Mouse (Mus musculus) G1E (cell line): ENCODE results near the gene Coil. TPM values are rescaled to one million over a fixed set of nuclear protein-coding genes. Genes with fewer than 3 reads are reported as not detected.
"Not testable (repeated sequence)": the region's sequence is repeated elsewhere in the genome, so short reads cannot be mapped to it uniquely, and the experiment has no call there.

ENCODE experiments used
- ATAC-seq: 2 replicates; pipeline ENCODE4 v1.8.0; 2016; ENCODE audit warnings: mild to moderate bottlenecking; ENCODE audit not compliant: insufficient number of reproducible peaks, poor library complexity, low FRiP score, severe bottlenecking; ENCODE audit errors: extremely low read depth
- DNase-seq: peaks from one replicate; pipeline ENCODE4 v3.0.0; 2012; ENCODE audit warnings: low spot score
- H3K27me3 ChIP-seq: 2 replicates; pipeline ENCODE4 v1.6.1; 2012; ENCODE audit warnings: mild to moderate bottlenecking, low read length, inconsistent platforms; ENCODE audit not compliant: insufficient read depth
- H3K36me3 ChIP-seq: replicated peaks from 2 replicates; pipeline ENCODE3; 2012; ENCODE audit warnings: mild to moderate bottlenecking, inconsistent platforms
- H3K4me1 ChIP-seq: 2 replicates; pipeline ENCODE4 v1.6.1; 2012; ENCODE audit warnings: low read depth, low read length, inconsistent platforms, mixed read lengths; ENCODE audit not compliant: insufficient read depth
- H3K4me3 ChIP-seq: 2 replicates; pipeline ENCODE4 v1.5.1; 2012; ENCODE audit warnings: low read depth, mild to moderate bottlenecking, inconsistent platforms, low read length, moderate library complexity, mixed read lengths
- H3K9me3 ChIP-seq: replicated peaks from 2 replicates; pipeline ENCODE4 v1.6.1; 2012; ENCODE audit warnings: inconsistent platforms
- CTCF ChIP-seq: IDR thresholded peaks from 2 replicates; pipeline ENCODE4 v1.5.1; 2012; ENCODE audit warnings: low read depth, low read length, inconsistent platforms, mixed read lengths
- GATA1 ChIP-seq: IDR thresholded peaks from 2 replicates; pipeline ENCODE4 v1.6.1; 2012; ENCODE audit warnings: borderline replicate concordance, low read length, inconsistent platforms, mixed read lengths
- GATA2 ChIP-seq: IDR thresholded peaks from 2 replicates; pipeline ENCODE4 v1.6.1; 2012; ENCODE audit warnings: low read depth, low read length, inconsistent platforms, borderline replicate concordance
- POLR2AphosphoS5 ChIP-seq: IDR thresholded peaks from 2 replicates; pipeline ENCODE4 v1.6.1; 2012; ENCODE audit warnings: low read depth, low read length, inconsistent platforms; ENCODE audit not compliant: insufficient replicate concordance
- TAL1 ChIP-seq: conservative IDR thresholded peaks from 2 replicates; pipeline ENCODE4 v1.6.1; 2012; ENCODE audit warnings: low read depth, low read length, inconsistent platforms, mixed read lengths
- polyA plus RNA-seq: library from polyadenylated mRNA; stranded (reverse); fragments of >175 nt; gene quantifications from 2 replicates; pipeline ENCODE4 v1.2.3, GENCODE M21; 2012
- total RNA-seq, 2 experiments: library from RNA; stranded (forward) in 1 of 2; stranded (reverse) in 1 of 2; fragments of 200-1000 nt in 1 of 2; fragments of >200 nt in 1 of 2; fragmentation: Nextera tagmentation in 1 of 2; gene quantifications; 2 replicates each; pipeline ENCODE4 v1.2.3; 2014 to 2017

Coil gene
- total and polyA plus RNA-seq, 3 experiments: 6.7 to 14.1 (median 12.7) TPM

DNA sequence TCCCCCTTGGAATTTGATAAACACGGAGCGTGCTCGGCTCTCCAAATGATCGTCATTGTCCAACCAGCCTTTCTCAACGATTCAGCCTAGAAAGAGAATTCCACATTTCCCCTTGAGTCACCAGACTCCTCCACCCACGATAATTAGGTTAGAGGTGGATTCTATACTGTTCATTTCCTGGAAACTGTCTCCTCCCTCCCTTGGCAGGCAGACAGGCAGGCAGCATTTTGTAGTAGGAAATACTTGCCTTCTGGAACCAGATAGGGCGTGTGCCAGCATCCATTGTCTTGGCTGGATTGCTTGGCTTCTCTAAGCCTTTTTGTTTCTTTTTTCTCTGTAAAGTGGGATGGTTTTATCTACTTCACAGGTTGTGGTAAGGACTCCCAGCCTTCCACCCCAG, 26.4 kb downstream of the Coil start:
- peaks cover 50% of the 10 kb centered on the region for H3K4me1 ChIP-seq

DNA sequence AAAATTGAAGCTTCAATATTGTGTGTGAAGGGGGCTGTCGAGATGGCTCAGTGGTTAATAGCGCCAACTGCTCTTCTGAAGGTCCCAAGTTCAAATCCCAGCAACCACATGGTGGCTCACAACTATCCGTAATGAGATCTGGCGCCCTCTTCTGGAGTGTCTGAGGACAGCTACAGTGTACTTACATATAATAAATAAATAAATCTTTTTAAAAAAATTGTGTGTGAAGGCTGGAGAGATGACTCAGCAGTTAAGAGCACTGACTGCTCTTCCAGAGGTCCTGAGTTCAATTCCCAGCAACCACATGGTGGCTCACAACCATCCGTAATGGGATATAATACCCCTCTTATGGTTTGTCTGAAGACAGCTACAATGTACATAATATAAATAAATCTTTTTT, 27.3 kb downstream of the Coil start:
- not testable (repeated sequence) for ATAC-seq, H3K4me3 ChIP-seq, H3K27me3 ChIP-seq, DNase-seq, H3K9me3 ChIP-seq
- Histone ChIP-seq H3K4me1 (peaks cover 58% of the 10 kb centered on the region), H3K36me3 (peaks cover 19% of the 10 kb centered on the region)

More for the DNA sequence above, 26.4 kb downstream of the Coil start:
- no peak for DNase-seq
- no peak for ATAC-seq
- Histone ChIP-seq H3K9me3 (no peaks in the 10 kb centered on the region), H3K36me3 (peaks cover 11% of the 10 kb centered on the region), H3K27me3 (no peaks in the 10 kb centered on the region), H3K4me3 (no peak overlapping the region)
- no peak for TF ChIP-seq GATA1
- no peak for TF ChIP-seq TAL1
- TF ChIP-seq CTCF: no peak
- TF ChIP-seq POLR2AphosphoS5: no peak
- TF ChIP-seq GATA2: no peak

DNA sequence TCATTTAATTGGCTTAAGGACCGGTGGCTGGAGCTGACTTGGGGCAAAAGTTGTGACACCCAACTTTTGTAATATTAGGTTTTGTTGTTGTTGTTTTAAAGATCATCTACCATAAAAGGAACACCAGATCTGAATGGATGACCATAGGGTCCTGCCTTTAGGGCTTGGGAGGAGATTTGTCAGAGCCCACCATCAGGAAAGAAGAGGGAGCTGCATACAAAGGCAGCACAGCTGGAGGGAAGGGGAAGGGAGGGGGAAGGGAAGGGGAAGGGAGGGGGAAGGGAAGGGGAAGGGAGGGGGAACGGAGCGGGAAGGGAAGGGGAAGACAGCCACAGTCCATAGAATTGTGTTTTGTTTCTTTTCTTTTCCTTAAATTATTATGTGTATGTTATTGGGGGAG, 28.4 kb downstream of the Coil start:
- TF ChIP-seq POLR2AphosphoS5 (no peak), CTCF (no peak), GATA1 (no peak), GATA2 (no peak), TAL1 (no peak)
- peak overlapping the region; percentile 100; the same call in 1 of the 2 replicates for H3K4me3 ChIP-seq
- no peak for DNase-seq
- no peak for ATAC-seq
- peaks cover 68% of the 10 kb centered on the region for H3K4me1 ChIP-seq
- H3K36me3 ChIP-seq: peaks cover 29% of the 10 kb centered on the region
- no peaks in the 10 kb centered on the region for H3K27me3 ChIP-seq
- no peaks in the 10 kb centered on the region for H3K9me3 ChIP-seq

DNA sequence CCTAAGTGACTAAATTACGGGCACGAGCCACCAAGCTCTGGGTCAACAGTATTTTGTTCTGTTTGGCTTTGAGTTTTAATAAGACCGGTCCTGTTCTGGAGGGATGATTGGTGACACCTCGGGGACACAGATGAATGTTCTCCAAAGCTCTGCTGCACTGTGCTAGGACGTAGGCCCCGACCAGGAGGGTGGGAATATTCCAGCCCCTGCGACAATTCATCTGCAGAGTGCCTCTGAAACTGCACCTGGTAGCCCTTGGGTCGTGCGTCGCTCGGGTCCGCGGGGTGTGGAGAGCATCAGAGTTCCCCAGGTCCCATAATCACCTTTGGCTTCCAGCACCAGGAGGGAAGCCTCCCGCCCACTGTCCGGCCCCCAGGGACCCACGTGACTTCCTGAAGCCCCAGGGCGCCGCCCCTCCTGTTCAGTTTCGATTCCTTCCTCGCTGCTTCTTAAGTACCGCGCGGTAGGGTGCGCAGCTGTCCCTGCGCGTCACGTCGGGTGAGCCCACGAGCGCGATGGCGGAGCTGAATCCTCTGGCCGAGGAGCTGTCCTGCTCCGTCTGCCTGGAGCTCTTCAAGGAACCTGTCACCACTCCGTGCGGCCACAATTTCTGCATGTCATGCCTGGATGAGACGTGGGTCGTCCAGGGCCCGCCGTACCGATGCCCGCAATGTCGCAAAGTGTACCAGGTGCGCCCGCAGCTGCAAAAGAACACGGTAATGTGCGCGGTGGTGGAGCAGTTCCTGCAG, 29.1 kb downstream of the Coil start, which contains the start of gene Trim25:
Gene Trim25 (plus strand): TSS at position 403 of the 749 bp plus-strand sequence.
- H3K36me3 ChIP-seq: peaks cover 37% of the 10 kb centered on the region
- DNase-seq (peak; percentile 92), ATAC-seq (peak; percentile 94)
- no peak for TF ChIP-seq GATA1
- TF ChIP-seq GATA2: no peak
- no peak for TF ChIP-seq TAL1
- no peak for TF ChIP-seq CTCF
- no peak for TF ChIP-seq POLR2AphosphoS5
- peaks cover 67% of the 10 kb centered on the region for H3K4me1 ChIP-seq
- no peaks in the 10 kb centered on the region for H3K27me3 ChIP-seq
- H3K4me3 ChIP-seq: peak within 1 kb of the TSS; percentile 100
- no peaks in the 10 kb centered on the region for H3K9me3 ChIP-seq

DNA sequence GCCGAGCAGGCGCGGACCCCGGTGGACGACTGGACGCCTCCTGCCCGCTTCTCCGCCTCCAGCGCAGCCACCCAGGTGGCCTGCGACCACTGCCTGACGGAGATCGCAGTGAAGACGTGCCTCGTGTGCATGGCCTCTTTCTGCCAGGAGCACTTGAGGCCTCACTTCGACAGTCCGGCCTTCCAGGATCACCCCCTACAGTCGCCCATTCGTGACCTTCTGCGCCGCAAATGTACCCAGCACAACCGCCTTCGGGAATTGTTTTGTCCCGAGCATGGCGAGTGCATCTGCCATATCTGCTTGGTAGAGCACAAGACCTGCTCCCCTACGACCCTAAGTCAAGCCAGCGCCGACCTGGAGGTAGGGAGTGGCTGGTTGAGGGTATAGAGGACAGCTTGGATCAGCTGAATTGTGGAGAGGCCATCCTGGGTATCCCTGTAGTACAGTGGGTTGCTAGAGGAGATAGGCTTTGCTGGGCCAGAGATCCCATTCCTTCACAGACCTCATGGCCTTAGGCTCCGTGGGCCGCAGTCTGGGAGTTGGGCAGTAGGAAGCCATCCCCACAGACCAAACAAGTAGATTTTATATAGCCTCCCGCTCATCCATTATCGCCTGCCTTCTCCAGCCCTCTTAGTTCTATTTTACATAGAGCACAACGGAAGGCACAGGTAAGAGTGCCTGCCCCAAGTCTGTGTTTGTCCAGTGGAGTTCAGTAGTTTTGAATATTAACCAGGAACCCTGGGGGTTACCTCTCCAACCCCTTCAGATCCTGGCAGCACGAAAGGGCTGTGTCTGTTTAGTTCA, 29.9 kb downstream of the Coil start:
- Histone ChIP-seq H3K4me1 (peaks cover 68% of the 10 kb centered on the region), H3K27me3 (no peaks in the 10 kb centered on the region), H3K36me3 (peaks cover 44% of the 10 kb centered on the region), H3K9me3 (no peaks in the 10 kb centered on the region), H3K4me3 (peak overlapping the region; percentile 100)
- DNase-seq (no peak), ATAC-seq (no peak)
- TF ChIP-seq GATA2: no peak
- TF ChIP-seq GATA1: no peak
- no peak for TF ChIP-seq POLR2AphosphoS5
- TF ChIP-seq CTCF: no peak
- no peak for TF ChIP-seq TAL1

DNA sequence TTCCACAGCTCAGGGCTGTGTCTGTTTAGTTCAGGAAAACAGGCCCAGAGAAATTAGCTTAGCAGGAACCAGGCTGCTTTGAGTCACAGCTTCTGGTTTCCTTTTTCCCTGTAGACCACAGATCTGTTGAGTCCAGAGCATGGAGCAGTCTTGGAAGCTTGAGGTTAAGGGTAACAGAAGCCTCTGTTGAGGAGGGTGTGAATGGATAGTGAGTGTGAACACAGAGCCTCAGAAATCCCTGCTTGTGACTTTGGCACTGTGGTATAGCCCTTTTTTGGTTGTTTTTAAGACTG, 30.4 kb downstream of the Coil start:
- Histone ChIP-seq H3K9me3 (no peaks in the 10 kb centered on the region), H3K27me3 (no peaks in the 10 kb centered on the region), H3K4me1 (peaks cover 70% of the 10 kb centered on the region), H3K36me3 (peaks cover 49% of the 10 kb centered on the region), H3K4me3 (peak overlapping the region; percentile 100)
- TF ChIP-seq TAL1 (no peak), CTCF (no peak), GATA2 (no peak)
- no peak for ATAC-seq
- no peak for DNase-seq
